Mouse (Mus musculus): ENCODE data around the gene C1qtnf3. TPM values are rescaled to one million over a fixed set of nuclear protein-coding genes. Genes with fewer than 3 reads are reported as not detected.

The C1qtnf3 gene
- total and polyA plus RNA-seq, 3 experiments: not detected

DNA sequence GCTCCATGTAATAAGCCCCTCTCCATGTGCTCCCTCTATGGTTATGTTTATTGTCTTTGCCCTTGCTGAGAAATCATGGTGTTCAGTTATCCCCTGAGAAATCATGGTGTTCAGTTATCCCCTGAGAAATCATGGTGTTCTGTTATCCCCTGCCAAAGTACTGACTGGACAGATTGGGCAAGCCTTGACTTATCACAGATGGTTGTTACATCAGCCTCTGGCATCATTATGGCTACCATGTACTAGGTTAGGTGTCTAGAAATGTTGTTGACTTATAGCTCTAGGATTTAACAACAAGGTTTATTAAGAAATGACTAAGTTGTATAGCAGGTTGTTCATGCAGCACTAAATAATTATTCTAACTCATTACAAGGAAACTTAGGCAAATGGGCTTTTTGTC is 30.1 kb upstream of the C1qtnf3 start:
- H3K4me1 ChIP-seq (ENCODE audit: insufficient read depth, low read depth, low read length): no peaks in the 10 kb centered on the region
- ATAC-seq (ENCODE audit: extremely low read depth, insufficient number of reproducible peaks, low FRiP score, poor library complexity, severe bottlenecking) (no peak), DNase-seq (ENCODE audit: low spot score) (no peak)
- H3K36me3 ChIP-seq (replicated peaks): no peaks in the 10 kb centered on the region
- H3K9me3 ChIP-seq (replicated peaks): no peaks in the 10 kb centered on the region
- H3K4me3 ChIP-seq (ENCODE audit: low read depth, low read length): no peak overlapping the region
- no peak for TF ChIP-seq CTCF (IDR thresholded peaks at IDR 0.05; ENCODE audit: low read depth, low read length)
- H3K27me3 ChIP-seq (ENCODE audit: insufficient read depth, low read length): peaks cover 3% of the 10 kb centered on the region; the same call in 1 of the 2 replicates

GRCm38 (mm10) chr15:10922570-10922969 is 29.6 kb upstream of the C1qtnf3 start:
- H3K4me3 ChIP-seq (ENCODE audit: low read depth, low read length): no peak overlapping the region
- no peaks in the 10 kb centered on the region for H3K4me1 ChIP-seq (ENCODE audit: insufficient read depth, low read depth, low read length)
- no peak for ATAC-seq (ENCODE audit: extremely low read depth, insufficient number of reproducible peaks, low FRiP score, poor library complexity, severe bottlenecking)
- no peak for DNase-seq (ENCODE audit: low spot score)
- TF ChIP-seq GATA1 (IDR thresholded peaks at IDR 0.05; ENCODE audit: borderline replicate concordance, low read length) (no peak), POLR2AphosphoS5 (IDR thresholded peaks at IDR 0.05; ENCODE audit: insufficient replicate concordance, low read depth, low read length) (no peak), GATA2 (IDR thresholded peaks at IDR 0.05; ENCODE audit: borderline replicate concordance, low read depth, low read length) (no peak), CTCF (IDR thresholded peaks at IDR 0.05; ENCODE audit: low read depth, low read length) (no peak), TAL1 (conservative IDR thresholded peaks at IDR 0.05; ENCODE audit: low read depth, low read length) (no peak)
- no peaks in the 10 kb centered on the region for H3K9me3 ChIP-seq (replicated peaks)
- no peaks in the 10 kb centered on the region for H3K36me3 ChIP-seq (replicated peaks)
- H3K27me3 ChIP-seq (ENCODE audit: insufficient read depth, low read length): peaks cover 3% of the 10 kb centered on the region; the same call in 1 of the 2 replicates

DNA sequence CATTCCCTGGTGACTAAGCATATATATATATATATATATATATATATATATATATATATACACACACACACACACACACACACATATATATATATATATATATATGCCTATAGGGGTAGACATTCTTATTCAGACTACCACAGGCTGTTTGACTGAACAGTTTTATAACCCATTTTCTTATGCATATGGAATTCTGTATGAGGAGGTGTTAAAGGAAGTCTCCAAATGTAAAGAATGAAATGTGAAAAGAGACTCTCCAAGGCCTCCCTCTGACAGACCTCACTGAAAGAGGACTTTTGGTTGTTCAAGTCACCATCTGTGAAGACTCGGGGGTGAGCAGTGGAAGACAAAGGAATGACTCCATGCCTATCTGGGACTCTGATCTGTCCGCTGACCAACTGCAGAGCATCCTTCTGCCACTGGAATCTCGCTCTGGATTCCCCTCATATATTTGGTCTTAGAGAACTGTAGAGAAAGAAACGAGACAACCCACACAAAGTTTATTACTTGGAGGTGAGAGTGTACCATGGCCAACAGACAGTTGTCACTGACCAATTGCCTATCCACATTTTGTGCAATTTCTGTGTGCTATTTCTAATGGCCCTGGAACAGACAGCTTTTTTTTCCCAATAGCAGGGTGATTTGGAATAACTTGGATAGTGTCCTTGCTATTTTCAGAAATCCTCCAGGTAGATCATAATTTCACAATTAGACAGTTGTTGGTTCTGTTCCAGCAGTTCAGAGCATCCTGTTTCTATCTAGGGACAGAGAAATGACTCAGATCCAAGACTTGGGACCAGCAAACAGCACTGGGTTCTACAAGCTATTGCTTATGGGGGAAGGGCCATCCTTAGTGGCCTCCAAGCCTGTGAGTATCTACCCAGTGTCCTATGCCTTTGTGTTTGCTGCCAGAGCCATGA is 28.8 kb upstream of the C1qtnf3 start:
- Histone ChIP-seq H3K4me1 (ENCODE audit: insufficient read depth, low read depth, low read length) (no peaks in the 10 kb centered on the region), H3K36me3 (replicated peaks) (no peaks in the 10 kb centered on the region), H3K27me3 (ENCODE audit: insufficient read depth, low read length) (peaks cover 5% of the 10 kb centered on the region; the same call in 1 of the 2 replicates), H3K4me3 (ENCODE audit: low read depth, low read length) (no peak overlapping the region), H3K9me3 (replicated peaks) (no peaks in the 10 kb centered on the region)
- ATAC-seq (ENCODE audit: extremely low read depth, insufficient number of reproducible peaks, low FRiP score, poor library complexity, severe bottlenecking): no peak
- no peak for DNase-seq (ENCODE audit: low spot score)
- no peak for TF ChIP-seq TAL1 (conservative IDR thresholded peaks at IDR 0.05; ENCODE audit: low read depth, low read length)
- no peak for TF ChIP-seq POLR2AphosphoS5 (IDR thresholded peaks at IDR 0.05; ENCODE audit: insufficient replicate concordance, low read depth, low read length)
- TF ChIP-seq CTCF (IDR thresholded peaks at IDR 0.05; ENCODE audit: low read depth, low read length): no peak
- TF ChIP-seq GATA1 (IDR thresholded peaks at IDR 0.05; ENCODE audit: borderline replicate concordance, low read length): no peak
- no peak for TF ChIP-seq GATA2 (IDR thresholded peaks at IDR 0.05; ENCODE audit: borderline replicate concordance, low read depth, low read length)

- Histone ChIP-seq H3K36me3 (replicated peaks) (no peaks in the 10 kb centered on the region), H3K4me3 (ENCODE audit: low read depth, low read length) (no peak overlapping the region), H3K27me3 (ENCODE audit: insufficient read depth, low read length) (peaks cover 5% of the 10 kb centered on the region; the same call in 1 of the 2 replicates), H3K4me1 (ENCODE audit: insufficient read depth, low read depth, low read length) (no peaks in the 10 kb centered on the region), H3K9me3 (replicated peaks) (no peaks in the 10 kb centered on the region)
- no peak for TF ChIP-seq CTCF (IDR thresholded peaks at IDR 0.05; ENCODE audit: low read depth, low read length)
- TF ChIP-seq GATA2 (IDR thresholded peaks at IDR 0.05; ENCODE audit: borderline replicate concordance, low read depth, low read length): no peak
- TF ChIP-seq POLR2AphosphoS5 (IDR thresholded peaks at IDR 0.05; ENCODE audit: insufficient replicate concordance, low read depth, low read length): no peak
- no peak for TF ChIP-seq TAL1 (conservative IDR thresholded peaks at IDR 0.05; ENCODE audit: low read depth, low read length)
- DNase-seq (ENCODE audit: low spot score) (no peak), ATAC-seq (ENCODE audit: extremely low read depth, insufficient number of reproducible peaks, low FRiP score, poor library complexity, severe bottlenecking) (no peak)
These were observed 24.8 kb upstream of the C1qtnf3 start for GRCm38 (mm10) chr15:10927325-10927724.

DNA sequence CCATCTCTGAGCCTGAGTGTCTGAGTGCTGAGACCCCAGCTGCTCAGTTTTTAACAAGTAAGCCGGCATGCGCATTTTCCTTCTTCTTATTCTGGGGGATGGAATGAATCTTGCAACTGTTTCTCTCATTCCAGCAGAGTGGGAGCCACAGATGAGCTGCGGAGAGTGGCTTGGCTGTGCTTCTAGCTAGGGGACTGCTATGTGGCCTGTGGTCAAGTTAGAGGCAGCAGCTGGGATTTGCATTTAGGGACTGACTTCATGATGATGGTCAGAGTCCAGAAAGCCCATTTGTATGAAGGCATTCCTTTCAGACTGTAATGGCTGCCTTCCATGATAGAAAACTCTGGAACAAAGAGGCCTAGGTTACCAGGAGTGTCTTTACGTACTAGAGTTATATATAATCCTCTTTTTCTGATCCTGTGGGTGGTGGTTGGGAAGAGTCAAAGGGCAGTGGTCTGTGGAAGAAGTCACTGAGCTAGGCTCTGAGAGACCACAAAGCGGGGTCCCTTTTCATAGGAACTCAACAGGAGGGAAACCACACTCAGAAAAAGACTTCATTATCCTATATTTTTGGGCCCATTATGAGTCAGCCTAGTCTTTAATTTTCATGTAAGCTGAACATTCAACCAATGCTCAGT is 23.4 kb upstream of the C1qtnf3 start:
- H3K36me3 ChIP-seq (replicated peaks): no peaks in the 10 kb centered on the region
- DNase-seq (ENCODE audit: low spot score): no peak
- H3K9me3 ChIP-seq (replicated peaks): no peaks in the 10 kb centered on the region
- peaks cover 5% of the 10 kb centered on the region; the same call in 1 of the 2 replicates for H3K27me3 ChIP-seq (ENCODE audit: insufficient read depth, low read length)
- H3K4me1 ChIP-seq (ENCODE audit: insufficient read depth, low read depth, low read length): no peaks in the 10 kb centered on the region
- no peak overlapping the region for H3K4me3 ChIP-seq (ENCODE audit: low read depth, low read length)
- no peak for ATAC-seq (ENCODE audit: extremely low read depth, insufficient number of reproducible peaks, low FRiP score, poor library complexity, severe bottlenecking)
- no peak for TF ChIP-seq TAL1 (conservative IDR thresholded peaks at IDR 0.05; ENCODE audit: low read depth, low read length)
- TF ChIP-seq CTCF (IDR thresholded peaks at IDR 0.05; ENCODE audit: low read depth, low read length): no peak
- no peak for TF ChIP-seq GATA2 (IDR thresholded peaks at IDR 0.05; ENCODE audit: borderline replicate concordance, low read depth, low read length)
- TF ChIP-seq POLR2AphosphoS5 (IDR thresholded peaks at IDR 0.05; ENCODE audit: insufficient replicate concordance, low read depth, low read length): no peak
- no peak for TF ChIP-seq GATA1 (IDR thresholded peaks at IDR 0.05; ENCODE audit: borderline replicate concordance, low read length)

GRCm38 (mm10) chr15:10933930-10934329 is 18.2 kb upstream of the C1qtnf3 start:
- ATAC-seq (ENCODE audit: extremely low read depth, insufficient number of reproducible peaks, low FRiP score, poor library complexity, severe bottlenecking) (no peak), DNase-seq (ENCODE audit: low spot score) (no peak)
- Histone ChIP-seq H3K9me3 (replicated peaks) (no peaks in the 10 kb centered on the region), H3K36me3 (replicated peaks) (no peaks in the 10 kb centered on the region), H3K27me3 (ENCODE audit: insufficient read depth, low read length) (no peaks in the 10 kb centered on the region), H3K4me3 (ENCODE audit: low read depth, low read length) (no peak overlapping the region), H3K4me1 (ENCODE audit: insufficient read depth, low read depth, low read length) (no peaks in the 10 kb centered on the region)
- no peak for TF ChIP-seq CTCF (IDR thresholded peaks at IDR 0.05; ENCODE audit: low read depth, low read length)
